Mouse (Mus musculus) stomach, postnatal 0 days (tissue): ENCODE measurements around the gene Atad2b. TPM values are rescaled to one million over a fixed set of nuclear protein-coding genes. Genes with fewer than 3 reads are reported as not detected.
A peak's percentile ranks its signal among the peaks of the same experiment; 100 is the strongest.

Experiments used
- ATAC-seq: fragments of 200-750 bp; cut with Nextera tagmentation; 2 replicates; pipeline ENCODE4 v1.8.0; 2017; ENCODE audit not compliant: low FRiP score, low TSS enrichment
- DNase-seq: peaks from one replicate; pipeline ENCODE4 v3.0.0-alpha.2; 2016; ENCODE audit warnings: low spot score
- H3K27ac ChIP-seq: fragments of 300-500 bp; sonication (generic); replicated peaks from 2 replicates; pipeline ENCODE4 v1.5.1; 2014; ENCODE audit warnings: mild to moderate bottlenecking, control low read depth
- H3K27me3 ChIP-seq: fragments of 300-500 bp; sonication (generic); 2 replicates; pipeline ENCODE4 v1.6.1; 2014; ENCODE audit warnings: low read length; ENCODE audit not compliant: control insufficient read depth, insufficient read depth
- H3K36me3 ChIP-seq: fragments of 300-500 bp; sonication (generic); 2 replicates; pipeline ENCODE4 v1.6.1; 2014; ENCODE audit warnings: low read length, mixed read lengths; ENCODE audit not compliant: control insufficient read depth, insufficient read depth
- H3K4me1 ChIP-seq: fragments of 300-500 bp; sonication (generic); replicated peaks from 2 replicates; pipeline ENCODE4 v1.6.1; 2014; ENCODE audit warnings: antibody characterized with exemption; ENCODE audit not compliant: control insufficient read depth, insufficient read depth
- H3K4me2 ChIP-seq: fragments of 300-500 bp; sonication (generic); replicated peaks from 2 replicates; pipeline ENCODE4 v1.6.1; 2014; ENCODE audit warnings: low read depth, mild to moderate bottlenecking, control low read depth, moderate library complexity
- H3K4me3 ChIP-seq: fragments of 300-500 bp; sonication (generic); 2 replicates; pipeline ENCODE4 v1.5.1; 2014; ENCODE audit warnings: low read depth, low read length, control low read depth
- H3K9ac ChIP-seq: fragments of 300-500 bp; sonication (generic); 2 replicates; pipeline ENCODE4 v1.6.1; 2014; ENCODE audit warnings: mild to moderate bottlenecking, low read length, control low read depth, mixed read lengths
- H3K9me3 ChIP-seq: fragments of 300-500 bp; sonication (generic); 2 replicates; pipeline ENCODE4 v1.6.1; 2016; ENCODE audit warnings: low read length; ENCODE audit not compliant: control insufficient read depth
- CTCF ChIP-seq: IDR thresholded peaks from 2 replicates; pipeline ENCODE4 v1.5.1; 2016; ENCODE audit warnings: antibody characterized with exemption, low read depth, mild to moderate bottlenecking, moderate library complexity
- EP300 ChIP-seq: optimal IDR thresholded peaks from 2 replicates; pipeline ENCODE3; 2016; ENCODE audit warnings: antibody characterized with exemption
- WGBS: fragments of 180-500 bp; shearing (Covaris S2); extraction: QIAGEN DNeasy Blood & Tissue Kit; methylation state at CpG from one replicate; pipeline ENCODE4 v1.1.7; 2014; 5-methylcytosine and 5-hydroxymethylcytosine counted together
- polyA plus RNA-seq: library from polyadenylated mRNA; unstranded; fragments of >200 nt; fragmentation: Nextera tagmentation; extraction: Ambion mirVana; gene quantifications from 2 replicates; pipeline ENCODE4 v1.2.1, GENCODE M21; 2015

Gene Atad2b
- polyA plus RNA-seq, 1 experiment from 2014 or later: 4.6 TPM

- Histone ChIP-seq H3K4me1 (no peaks in the 10 kb centered on the region), H3K27me3 (no peaks in the 10 kb centered on the region), H3K36me3 (no peaks in the 10 kb centered on the region), H3K27ac (no peak overlapping the region), H3K9ac (no peak overlapping the region), H3K4me3 (no peak overlapping the region), H3K9me3 (no peaks in the 10 kb centered on the region), H3K4me2 (no peak overlapping the region)
- DNase-seq: no peak
- no peak for TF ChIP-seq EP300
- no peak for TF ChIP-seq CTCF
- ATAC-seq: no peak
These were observed 28.4 kb upstream of the Atad2b start for GRCm38 (mm10) chr12:4888739-4889138.

GRCm38 (mm10) chr12:4889251-4889650 is 27.9 kb upstream of the Atad2b start:
- Histone ChIP-seq H3K4me2 (no peak overlapping the region), H3K4me1 (no peaks in the 10 kb centered on the region), H3K9me3 (no peaks in the 10 kb centered on the region), H3K4me3 (no peak overlapping the region), H3K36me3 (no peaks in the 10 kb centered on the region), H3K9ac (no peak overlapping the region), H3K27me3 (no peaks in the 10 kb centered on the region), H3K27ac (no peak overlapping the region)
- 97% methylated on average over 2 of the region's 2 CpGs for WGBS
- ATAC-seq: no peak
- TF ChIP-seq CTCF (no peak), EP300 (no peak)
- no peak for DNase-seq

- WGBS: 94% methylated on average over 1 of the region's 1 CpGs
- Histone ChIP-seq H3K27ac (no peak overlapping the region), H3K4me3 (no peak overlapping the region), H3K4me1 (no peaks in the 10 kb centered on the region), H3K27me3 (no peaks in the 10 kb centered on the region), H3K4me2 (no peak overlapping the region), H3K9ac (no peak overlapping the region), H3K9me3 (no peaks in the 10 kb centered on the region), H3K36me3 (no peaks in the 10 kb centered on the region)
- DNase-seq (no peak), ATAC-seq (no peak)
- TF ChIP-seq CTCF (no peak), EP300 (no peak)
These were observed 27.3 kb upstream of the Atad2b start for GRCm38 (mm10) chr12:4889891-4890290.

GRCm38 (mm10) chr12:4898024-4898423 is 19.1 kb upstream of the Atad2b start:
- no peak overlapping the region for H3K4me2 ChIP-seq
- no peak overlapping the region for H3K27ac ChIP-seq
- no peaks in the 10 kb centered on the region for H3K36me3 ChIP-seq
- no peaks in the 10 kb centered on the region for H3K4me1 ChIP-seq
- H3K9ac ChIP-seq: no peak overlapping the region
- TF ChIP-seq EP300 (no peak), CTCF (no peak)
- ATAC-seq: no peak
- no peaks in the 10 kb centered on the region for H3K27me3 ChIP-seq
- DNase-seq: no peak
- no peak overlapping the region for H3K4me3 ChIP-seq
- WGBS: 94% methylated on average over 5 of the region's 5 CpGs
- no peaks in the 10 kb centered on the region for H3K9me3 ChIP-seq

- Histone ChIP-seq H3K27me3 (no peaks in the 10 kb centered on the region), H3K27ac (no peak overlapping the region), H3K9me3 (no peaks in the 10 kb centered on the region), H3K9ac (no peak overlapping the region), H3K36me3 (no peaks in the 10 kb centered on the region), H3K4me1 (no peaks in the 10 kb centered on the region), H3K4me2 (no peak overlapping the region), H3K4me3 (no peak overlapping the region)
- ATAC-seq (no peak), DNase-seq (no peak)
- peak; percentile 24; the same call in 1 of the 2 replicates for TF ChIP-seq CTCF
- TF ChIP-seq EP300: no peak
- WGBS: 77% methylated on average over 7 of the region's 7 CpGs
These were observed 11.2 kb upstream of the Atad2b start for GRCm38 (mm10) chr12:4905946-4906345.

- 34% methylated on average over 7 of the region's 7 CpGs for WGBS
- H3K9ac ChIP-seq: peak overlapping the region; percentile 89
These were observed 10.7 kb upstream of the Atad2b start for GRCm38 (mm10) chr12:4906476-4906875.

More at GRCm38 (mm10) chr12:4906476-4906875, 10.7 kb upstream of the Atad2b start:
- TF ChIP-seq CTCF: no peak
- TF ChIP-seq EP300: no peak
- Histone ChIP-seq H3K27ac (peak overlapping the region; percentile 94; the same call in 1 of the 2 replicates), H3K36me3 (no peaks in the 10 kb centered on the region), H3K4me3 (peak overlapping the region; percentile 76), H3K4me2 (peak overlapping the region; percentile 91), H3K4me1 (no peaks in the 10 kb centered on the region), H3K9me3 (no peaks in the 10 kb centered on the region), H3K27me3 (no peaks in the 10 kb centered on the region)
- ATAC-seq (no peak), DNase-seq (no peak)
